Mouse (Mus musculus): ENCODE measurements around the gene Slc2a2. TPM values are rescaled to one million over a fixed set of nuclear protein-coding genes. Genes with fewer than 3 reads are reported as not detected.

The Slc2a2 gene
- total RNA-seq (2021), result not detected

DNA sequence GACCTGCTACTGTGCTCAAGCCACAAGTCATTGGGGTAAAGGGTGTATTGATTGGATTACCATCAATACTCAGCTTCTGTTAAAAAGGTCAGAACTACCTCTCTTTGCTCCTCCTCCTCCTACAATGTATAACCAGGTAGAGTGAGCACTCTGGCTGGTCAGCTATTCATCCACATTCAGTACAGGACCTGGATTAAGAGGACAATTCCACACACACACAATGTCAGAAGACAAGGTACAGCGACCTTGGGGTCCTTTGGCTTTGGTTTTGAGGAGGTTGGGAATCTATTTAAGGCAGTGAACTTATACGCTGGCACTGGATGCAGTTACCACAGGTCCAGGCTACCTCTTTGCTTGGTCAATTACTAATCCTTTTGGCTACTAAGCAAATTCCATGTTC is at the start of gene Slc2a2:
Gene Slc2a2 (plus strand): TSS at position 107 of the 400 bp plus-strand sequence.
- no peak for DNase-seq (ENCODE audit: extremely low spot score in 1 of 2, low spot score in 1 of 2)

DNA sequence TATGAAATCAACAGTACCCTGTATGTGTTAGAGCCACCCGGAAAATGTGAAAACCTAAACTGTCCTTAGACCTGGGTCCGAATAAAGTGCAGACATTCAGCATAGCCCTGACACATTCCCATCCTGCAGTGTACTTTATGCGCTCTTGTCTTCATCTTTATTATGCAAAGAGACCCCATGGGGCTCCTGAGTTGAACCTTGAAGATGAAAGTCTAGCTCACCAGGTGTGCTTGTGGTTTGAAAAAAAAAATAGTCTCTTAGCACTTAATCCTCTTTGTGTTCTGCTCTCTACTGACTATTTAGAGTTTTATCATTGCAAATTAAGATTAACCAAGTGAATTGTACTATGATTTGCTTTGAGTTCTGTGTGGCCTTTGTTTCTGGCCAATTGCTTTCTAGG is 45.1 kb upstream of the Slc2a2 start:
- DNase-seq (ENCODE audit: extremely low spot score in 1 of 2, low spot score in 1 of 2), result no peak

DNA sequence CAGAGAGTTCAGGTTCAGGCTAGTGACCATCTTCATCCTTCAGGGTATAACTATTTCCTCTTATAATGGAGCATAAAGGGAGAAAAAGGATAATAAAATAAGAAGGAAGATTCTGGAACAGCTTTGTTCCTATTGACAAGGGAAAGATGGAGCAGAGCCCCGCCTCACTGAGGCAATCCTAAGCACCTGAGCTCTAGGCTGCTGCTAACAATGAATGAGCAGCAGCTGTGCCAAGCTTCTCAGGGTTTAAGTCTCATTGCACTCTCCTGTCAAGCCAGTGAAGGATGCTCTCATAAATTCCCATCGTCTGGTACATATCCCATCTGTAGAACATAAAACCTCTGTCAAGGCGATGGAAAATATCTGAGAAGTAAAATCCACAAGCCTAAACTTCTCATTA is 44.7 kb upstream of the Slc2a2 start:
- DNase-seq (ENCODE audit: extremely low spot score in 1 of 2, low spot score in 1 of 2), result no peak

DNA sequence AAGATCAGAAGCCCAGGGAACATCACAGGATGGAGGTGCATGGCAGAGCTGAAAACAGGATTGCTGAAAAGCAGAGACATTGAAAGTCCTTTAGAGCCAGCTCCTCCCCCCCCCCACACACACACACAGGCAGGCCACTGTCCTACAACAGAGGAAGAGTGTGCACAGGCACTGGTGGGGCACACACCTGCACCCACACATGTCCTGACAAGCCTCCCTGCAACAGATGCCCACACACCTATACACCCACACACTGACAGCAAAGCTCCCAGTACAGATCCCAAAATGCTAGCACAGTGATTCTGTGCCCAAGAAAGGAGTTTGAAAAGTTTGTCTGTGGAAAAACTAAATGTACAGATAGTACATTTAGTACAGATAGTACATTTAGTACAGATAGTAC is 43.0 kb upstream of the Slc2a2 start:
- DNase-seq (ENCODE audit: extremely low spot score in 1 of 2, low spot score in 1 of 2), result no peak

DNA sequence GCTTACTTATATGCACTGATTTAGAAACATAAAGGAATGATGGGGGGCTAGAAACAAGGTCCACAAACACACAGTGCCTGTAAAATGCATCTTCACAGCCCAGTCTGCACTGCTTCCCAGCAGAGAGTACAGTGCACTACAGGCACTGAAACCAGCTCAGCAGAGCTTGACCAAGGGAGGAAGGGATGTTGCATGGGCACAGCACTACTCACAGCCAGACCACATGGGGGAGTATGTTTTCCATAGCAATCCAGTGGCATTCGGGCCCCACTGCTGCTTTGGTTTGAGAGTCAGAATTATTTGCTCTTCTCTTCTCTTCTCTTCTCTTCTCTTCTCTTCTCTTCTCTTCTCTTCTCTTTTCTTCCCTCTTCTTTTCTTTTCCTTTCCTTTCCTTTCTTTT is 39.4 kb upstream of the Slc2a2 start:
- DNase-seq (ENCODE audit: extremely low spot score in 1 of 2, low spot score in 1 of 2), result no peak

DNA sequence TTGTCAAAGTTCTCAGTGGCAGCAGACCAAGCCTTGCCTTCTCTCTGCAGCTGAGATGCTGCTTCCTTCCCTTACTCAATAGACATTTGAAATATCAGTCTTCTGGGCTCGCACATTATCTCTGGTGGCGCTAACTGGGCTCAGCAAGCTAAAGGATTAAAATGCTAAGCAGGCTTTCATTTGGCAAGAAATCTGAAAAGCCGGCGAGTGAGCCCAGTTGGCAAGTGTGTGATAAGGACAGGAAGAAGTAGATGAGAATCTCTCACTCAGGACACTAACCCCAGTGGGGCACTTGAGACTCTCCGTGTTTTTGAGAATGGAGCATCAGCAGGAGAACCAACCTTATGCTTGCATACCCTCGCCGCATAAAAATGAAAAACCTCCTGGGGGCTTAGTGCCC is 16.9 kb upstream of the Slc2a2 start:
- no peak for DNase-seq (ENCODE audit: extremely low spot score in 1 of 2, low spot score in 1 of 2)

DNA sequence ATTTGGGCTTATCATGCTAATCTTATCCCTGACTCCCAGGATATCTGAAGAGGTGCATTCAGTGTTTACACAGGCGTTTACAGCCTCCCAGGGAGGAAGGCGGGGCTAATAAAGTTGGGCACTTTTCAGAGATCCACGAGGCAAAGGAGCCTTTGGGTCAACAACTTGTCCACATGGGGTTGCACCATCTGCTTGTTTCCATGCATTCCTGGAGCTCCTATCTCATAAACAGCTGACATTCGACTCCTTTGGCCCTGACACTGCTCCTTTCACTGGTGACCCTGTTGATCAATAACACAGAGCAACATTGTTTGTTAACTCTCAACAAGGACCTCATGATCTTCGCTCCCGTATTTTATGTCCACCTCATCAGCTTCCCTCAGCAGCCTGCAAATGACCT is 15.8 kb upstream of the Slc2a2 start:
- DNase-seq (ENCODE audit: extremely low spot score in 1 of 2, low spot score in 1 of 2), result no peak

DNA sequence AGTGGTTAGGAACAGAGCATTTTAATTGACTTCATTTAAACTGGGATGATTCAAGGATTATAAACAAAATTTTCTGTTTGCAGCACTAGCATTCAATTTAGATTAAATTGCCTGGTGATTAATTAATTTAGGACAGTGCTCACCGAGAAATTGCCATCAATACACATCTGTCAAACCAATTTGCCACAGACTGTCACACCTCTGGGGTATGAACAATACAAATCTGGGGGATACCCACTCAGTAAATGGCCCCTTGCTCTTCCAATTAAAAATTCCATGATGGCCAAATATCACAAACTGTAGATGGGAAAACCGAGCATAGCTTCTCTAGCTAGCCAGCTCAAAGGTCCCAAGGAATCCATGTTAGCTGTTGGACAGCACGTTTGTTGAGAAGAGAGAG is 15.3 kb upstream of the Slc2a2 start:
- no peak for DNase-seq (ENCODE audit: extremely low spot score in 1 of 2, low spot score in 1 of 2)

DNA sequence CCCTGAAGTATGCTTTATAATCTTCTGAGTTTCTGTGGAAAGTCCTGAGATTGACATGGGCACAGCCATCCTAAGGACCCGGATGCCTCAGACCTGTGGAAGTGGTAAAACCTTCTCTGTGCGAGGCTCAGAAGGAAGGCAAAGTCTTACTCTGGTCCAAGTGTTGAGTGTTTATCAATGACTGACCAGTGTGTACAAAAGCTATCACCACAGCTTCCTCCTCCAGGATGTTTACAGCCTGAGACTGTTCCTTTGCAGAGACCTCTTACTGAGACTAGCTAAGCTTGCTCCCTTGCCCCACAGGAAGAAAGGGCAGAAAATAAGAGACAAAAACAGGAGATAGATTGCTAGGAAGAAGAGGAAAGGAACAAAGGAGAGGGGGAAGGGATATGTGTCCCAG is 12.2 kb upstream of the Slc2a2 start:
- DNase-seq (ENCODE audit: extremely low spot score in 1 of 2, low spot score in 1 of 2), result no peak

DNA sequence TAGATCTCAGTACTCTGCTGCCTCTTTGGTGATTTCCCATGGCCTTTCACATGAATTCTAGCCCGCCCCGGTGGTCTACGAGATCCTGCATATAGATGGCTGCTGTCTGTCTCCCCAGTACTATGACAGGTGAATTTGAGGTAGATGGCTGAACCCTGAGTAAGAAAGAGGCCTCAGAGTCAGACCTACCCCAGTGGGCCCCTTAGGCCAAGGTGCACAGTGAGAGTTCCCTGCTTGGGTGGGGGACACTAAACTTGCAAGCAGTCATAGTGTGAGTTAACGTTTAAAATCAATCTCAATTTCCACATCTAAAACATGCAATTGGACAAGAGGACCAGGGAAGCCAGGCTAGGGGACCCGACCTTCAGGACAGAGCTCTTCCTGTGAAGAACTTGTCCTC is 2.9 kb upstream of the Slc2a2 start:
- no peak for DNase-seq (ENCODE audit: extremely low spot score in 1 of 2, low spot score in 1 of 2)

DNA sequence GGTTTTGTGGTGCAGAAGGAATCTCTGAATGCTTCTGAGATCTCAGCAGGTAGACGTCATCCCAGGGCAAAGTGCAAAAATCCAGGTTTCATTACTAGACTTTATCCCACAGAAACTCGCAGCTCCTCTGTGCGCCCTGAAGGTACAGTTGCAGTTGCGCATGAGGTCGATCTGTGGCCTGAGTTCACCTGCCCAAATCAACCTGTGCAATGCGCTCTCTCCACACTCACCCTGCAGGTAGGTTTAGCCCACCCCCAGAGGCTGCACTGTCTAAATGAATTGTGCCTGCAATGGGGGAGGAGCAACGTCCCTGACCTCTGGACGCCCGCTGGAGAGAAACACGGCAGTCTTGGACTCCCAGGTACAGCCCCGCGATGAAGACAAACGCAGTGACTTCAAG is 2.1 kb upstream of the Slc2a2 start:
- no peak for DNase-seq (ENCODE audit: extremely low spot score in 1 of 2, low spot score in 1 of 2)

DNA sequence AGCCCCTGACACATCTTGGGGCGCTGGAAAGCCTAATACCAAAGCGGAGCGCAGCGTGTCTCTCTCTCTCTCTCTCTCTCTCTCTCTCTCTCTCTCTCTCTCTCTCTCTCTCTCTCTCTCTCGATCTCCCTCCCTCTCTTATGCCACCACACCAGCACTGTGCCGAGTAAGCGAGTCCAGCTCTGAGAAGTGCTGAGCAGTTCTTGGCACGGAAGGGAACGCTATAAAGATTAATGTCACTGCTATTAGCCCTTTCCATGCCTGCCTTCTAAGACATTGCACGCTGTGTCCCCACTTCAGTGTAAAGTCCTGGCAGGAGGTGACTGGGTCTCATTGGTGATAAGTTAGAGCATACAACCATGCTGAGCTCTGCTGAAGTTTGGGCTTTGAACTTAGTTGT is 1.5 kb upstream of the Slc2a2 start:
- DNase-seq (ENCODE audit: extremely low spot score in 1 of 2, low spot score in 1 of 2), result no peak

DNA sequence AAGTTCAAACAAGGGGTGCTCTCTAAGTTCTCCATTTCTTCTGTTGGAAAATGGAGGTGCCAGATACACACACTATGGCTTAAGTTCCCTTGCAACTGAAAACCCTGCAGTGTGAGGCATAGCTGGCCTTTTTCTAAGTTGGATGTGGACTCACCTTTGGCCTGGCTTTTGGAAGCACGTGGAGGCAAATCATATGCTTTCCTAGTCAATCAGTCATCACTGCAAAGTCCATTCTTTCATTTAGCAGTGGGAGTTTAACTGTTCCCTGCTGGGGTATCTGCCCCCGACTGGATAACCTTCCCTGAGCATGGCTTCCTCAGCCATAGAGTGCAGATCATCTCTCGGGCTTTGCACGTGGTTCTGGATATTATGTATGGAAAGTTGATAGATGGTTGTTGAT is 1.9 kb downstream of the Slc2a2 start:
- DNase-seq (ENCODE audit: extremely low spot score in 1 of 2, low spot score in 1 of 2), result no peak

DNA sequence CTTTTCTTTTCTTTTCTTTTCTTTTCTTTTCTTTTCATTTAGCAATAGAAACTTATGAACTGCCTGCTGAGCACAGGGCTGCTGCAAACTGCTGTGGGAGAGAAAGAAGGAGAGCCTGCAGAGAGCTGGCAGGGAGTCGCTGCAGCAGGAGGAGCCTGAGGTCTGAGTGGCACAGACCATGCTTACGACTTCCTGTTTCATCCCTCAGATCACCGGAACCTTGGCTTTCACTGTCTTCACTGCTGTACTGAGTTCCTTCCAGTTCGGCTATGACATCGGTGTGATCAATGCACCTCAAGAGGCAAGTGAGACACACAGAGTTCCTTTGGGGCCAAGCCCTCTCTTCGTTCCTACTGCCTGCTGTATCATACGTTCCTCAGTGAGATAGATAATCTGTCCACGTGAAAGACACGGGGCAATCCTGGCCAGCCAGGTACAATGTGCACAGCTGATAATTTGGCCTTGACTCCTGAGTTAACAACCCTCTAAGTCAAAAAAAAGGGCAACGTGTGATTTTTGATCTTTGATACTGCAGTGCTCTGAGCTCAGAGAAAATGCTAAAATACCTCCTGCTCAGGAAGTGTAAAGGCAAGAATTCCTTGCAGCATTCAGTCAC is 7.9 kb downstream of the Slc2a2 start:
- no peak for DNase-seq (ENCODE audit: extremely low spot score in 1 of 2, low spot score in 1 of 2)

DNA sequence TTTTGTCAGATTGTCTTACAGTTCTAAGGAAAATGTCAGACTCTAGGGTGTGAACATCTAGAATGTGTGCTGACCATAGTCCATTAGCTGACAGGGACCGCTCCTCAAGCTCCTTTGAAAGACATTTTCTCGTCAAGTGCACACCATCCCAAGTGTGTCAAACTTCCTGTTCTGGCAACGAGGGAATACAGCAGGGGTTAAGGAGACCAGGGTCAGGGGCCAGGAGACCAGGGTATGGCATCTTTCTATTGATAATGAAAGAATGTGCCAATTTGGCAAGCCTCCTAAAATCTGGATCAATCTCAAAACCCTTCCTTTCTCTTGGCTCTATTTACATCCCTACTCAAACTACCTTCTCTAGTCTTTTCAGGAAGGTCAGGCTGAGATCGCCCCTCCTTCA is 9.0 kb downstream of the Slc2a2 start:
- DNase-seq (ENCODE audit: extremely low spot score in 1 of 2, low spot score in 1 of 2), result no peak

DNA sequence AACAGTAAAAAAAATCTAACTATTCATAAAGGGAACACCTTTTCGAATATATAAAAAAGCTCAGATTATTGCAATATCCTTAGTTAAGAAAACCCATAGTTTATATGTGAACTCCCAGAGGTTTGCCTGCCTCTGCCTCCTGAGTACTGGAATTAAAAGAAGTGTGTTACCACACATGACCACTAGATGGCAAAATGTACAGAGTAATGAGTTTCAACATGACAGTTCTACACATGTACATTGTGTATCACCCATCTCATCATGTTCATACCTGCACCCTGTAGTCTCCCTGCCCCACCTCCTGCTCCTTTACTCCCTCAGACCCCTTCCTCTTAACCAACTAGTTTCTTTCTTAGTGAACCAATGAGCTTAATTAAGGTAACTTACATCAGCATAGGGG is 12.0 kb downstream of the Slc2a2 start:
- no peak for DNase-seq (ENCODE audit: extremely low spot score in 1 of 2, low spot score in 1 of 2)

DNA sequence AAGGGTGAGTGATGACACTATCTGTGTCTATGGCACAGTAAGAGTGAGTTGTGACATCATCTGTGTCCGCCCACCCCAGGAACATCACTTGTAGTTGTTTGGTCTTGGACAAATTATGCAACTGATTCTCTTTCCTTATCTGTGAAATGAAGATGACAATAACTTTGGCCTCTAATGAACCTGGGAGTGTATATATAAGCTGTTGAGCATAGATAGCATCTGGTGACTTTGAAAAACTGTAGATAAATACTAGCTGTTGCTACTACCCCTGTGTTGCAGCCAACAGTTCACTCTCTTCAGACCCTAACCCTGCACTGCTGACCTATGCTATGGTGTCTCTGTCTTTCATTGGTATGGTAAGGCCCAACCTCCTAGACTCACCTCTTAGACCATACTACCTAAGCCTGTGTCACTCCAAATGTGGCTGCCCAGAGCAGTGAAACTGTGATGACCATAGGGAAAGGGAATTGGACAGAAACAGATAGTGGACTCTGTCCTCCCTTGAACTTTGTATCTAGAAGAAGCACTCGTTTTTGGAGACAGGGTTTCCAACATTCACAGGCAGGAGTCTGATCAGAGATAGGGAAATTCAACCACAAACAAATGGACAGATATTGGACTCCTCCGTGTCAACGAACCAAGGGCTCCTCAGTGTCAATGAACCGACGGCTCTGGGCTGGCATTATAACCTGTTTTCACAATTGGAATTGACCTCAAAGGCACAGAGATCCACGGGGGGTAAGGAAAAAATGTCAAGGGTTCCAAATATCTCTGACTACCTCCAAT is 16.4 kb downstream of the Slc2a2 start:
- no peak for DNase-seq (ENCODE audit: extremely low spot score in 1 of 2, low spot score in 1 of 2)

DNA sequence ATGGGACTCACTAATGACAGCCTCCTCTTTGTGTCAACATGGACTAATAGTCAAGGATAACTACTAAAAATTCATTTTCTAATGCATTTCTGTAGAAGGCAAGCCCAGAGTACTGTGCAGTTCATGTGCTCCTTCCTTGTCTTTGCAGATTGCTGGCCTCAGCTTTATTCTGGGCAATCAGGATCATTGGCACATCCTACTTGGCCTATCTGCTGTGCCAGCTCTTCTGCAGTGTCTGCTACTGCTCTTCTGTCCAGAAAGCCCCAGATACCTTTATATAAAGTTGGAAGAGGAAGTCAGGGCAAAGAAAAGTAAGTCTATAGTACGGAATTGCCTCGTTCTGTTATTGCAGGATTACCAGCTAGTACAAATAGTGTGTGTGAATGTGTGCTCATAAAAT is 20.8 kb downstream of the Slc2a2 start:
- DNase-seq (ENCODE audit: extremely low spot score in 1 of 2, low spot score in 1 of 2), result no peak

DNA sequence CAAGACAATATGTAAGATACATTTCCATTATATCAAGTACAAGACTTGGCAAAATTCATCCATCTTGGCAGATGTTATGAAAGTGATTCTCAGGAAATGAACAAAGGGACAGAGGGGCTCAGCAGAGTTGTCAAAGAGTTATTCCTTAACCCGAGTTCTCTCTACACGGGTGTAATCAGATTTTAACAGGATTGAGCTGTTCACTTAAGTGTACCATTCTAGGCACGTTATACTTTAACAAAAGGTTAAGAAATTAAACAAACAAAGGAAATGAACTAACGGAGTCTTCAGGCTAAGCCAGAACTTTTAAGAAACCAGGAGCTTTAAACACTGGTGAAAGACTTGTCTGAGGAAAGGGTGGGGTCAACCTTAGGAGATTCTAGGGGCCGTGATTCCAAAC is 23.5 kb downstream of the Slc2a2 start:
- DNase-seq (ENCODE audit: extremely low spot score in 1 of 2, low spot score in 1 of 2), result no peak

DNA sequence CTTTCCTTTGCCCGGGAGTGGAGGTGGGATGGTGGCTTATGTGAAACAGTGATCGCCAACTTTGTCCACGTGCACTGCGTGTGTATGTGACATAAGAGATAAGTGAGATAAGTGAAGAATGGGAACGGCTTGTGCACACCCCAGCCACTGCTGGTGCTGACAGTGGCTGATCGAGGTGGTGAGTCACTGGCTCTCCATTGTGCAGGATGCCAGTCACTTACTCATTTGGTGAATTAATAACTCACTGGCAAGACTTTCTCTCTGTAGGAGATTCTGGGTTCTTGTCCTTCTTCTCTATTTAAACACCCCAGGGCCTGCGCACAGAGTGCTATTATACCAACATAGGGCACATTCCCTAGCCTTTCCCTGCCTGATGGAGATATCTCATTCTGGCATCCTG is 24.1 kb downstream of the Slc2a2 start:
- DNase-seq (ENCODE audit: extremely low spot score in 1 of 2, low spot score in 1 of 2), result no peak

DNA sequence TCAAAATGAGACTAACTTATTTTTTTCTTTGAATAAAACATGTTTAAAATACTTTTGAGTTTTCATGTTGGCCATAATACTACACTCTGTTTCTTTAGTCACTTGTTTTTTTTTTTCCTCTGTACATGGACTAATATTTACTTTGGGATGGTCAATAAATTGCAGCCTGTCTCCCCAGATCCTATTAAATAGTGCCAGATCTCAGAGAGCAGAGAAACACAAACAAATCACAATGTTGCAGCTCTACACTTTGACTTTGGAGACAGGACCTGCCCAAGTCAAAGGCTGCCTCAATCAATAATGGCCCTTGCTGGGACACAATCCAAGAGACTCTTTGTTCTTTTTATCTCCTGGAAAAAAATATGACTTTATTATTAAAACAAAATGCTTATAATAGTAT is 24.8 kb downstream of the Slc2a2 start:
- no peak for DNase-seq (ENCODE audit: extremely low spot score in 1 of 2, low spot score in 1 of 2)

DNA sequence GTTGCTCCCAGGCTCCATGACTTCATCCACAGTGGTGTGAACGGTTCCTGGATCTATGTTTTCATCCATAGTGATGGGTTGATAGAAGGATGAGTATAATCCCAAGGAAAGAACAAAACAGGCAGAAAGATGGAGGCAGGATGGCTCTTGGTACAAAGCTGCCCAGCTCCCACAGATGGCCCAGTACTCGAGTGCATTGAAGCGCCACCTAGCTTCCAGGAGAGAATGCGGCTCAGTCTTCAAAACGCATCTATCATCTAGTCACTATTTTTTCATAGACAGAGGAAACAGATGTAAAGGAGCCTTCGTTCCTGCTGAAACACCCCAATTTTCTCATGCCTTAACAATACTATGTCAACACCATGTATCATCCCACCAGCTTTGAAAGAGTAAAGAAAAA is 25.8 kb downstream of the Slc2a2 start:
- no peak for DNase-seq (ENCODE audit: extremely low spot score in 1 of 2, low spot score in 1 of 2)

Data from layer of hippocampus, postnatal 25 days (tissue).